Mouse (Mus musculus): ENCODE data around the gene Zfp84. TPM values are rescaled to one million over a fixed set of nuclear protein-coding genes. Genes with fewer than 3 reads are reported as not detected.

Zfp84 gene
- polyA plus RNA-seq, 1 experiment from 2014 or later = 12.8 TPM

DNA sequence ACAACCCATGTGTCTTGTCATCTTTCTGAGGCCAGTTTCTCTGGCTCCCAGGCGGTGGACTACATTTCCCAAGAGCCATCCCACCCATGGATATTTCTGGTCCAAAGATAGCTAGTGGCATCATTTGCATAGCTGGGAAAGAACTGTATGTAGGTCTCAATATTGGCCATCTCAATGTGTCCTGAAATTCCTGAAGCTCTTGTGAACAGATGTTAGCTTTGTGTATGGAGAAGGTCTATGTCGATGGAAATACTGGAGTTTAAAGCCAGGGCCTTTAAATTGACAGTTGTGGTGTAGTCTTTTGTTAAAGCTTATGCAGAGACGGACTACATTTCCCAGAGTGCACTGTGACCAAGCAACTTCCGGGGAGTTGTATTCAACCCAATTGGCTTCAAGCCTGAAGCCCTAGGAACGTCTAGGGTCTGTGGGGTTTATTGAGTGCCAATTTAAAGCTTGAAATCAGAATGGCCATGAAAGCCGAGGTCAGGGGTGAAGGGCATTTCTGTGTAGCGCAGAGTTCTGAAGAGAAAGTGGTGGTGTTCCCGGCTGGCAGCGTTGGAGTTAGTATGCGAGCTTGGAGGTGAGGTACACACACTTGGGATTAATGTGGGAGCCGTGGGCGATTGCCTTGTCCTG is 50.4 kb downstream of the Zfp84 start:
- H3K9me3 ChIP-seq = no peaks in the 10 kb centered on the region
- no peaks in the 10 kb centered on the region for H3K27me3 ChIP-seq
- H3K4me2 ChIP-seq = peak overlapping the region; percentile 82
- peaks cover 37% of the 10 kb centered on the region for H3K4me1 ChIP-seq
- peak overlapping the region; percentile 65 for H3K4me3 ChIP-seq
- H3K36me3 ChIP-seq = peaks cover 34% of the 10 kb centered on the region
- H3K27ac ChIP-seq = no peak overlapping the region
- no peak; the same call in 1 of the 2 replicates for ATAC-seq (ENCODE audit: insufficient number of reproducible peaks, insufficient read depth, low FRiP score, low TSS enrichment, low read depth)
- H3K9ac ChIP-seq = peak overlapping the region; percentile 78
- WGBS = 3% methylated on average over 12 of the region's 12 CpGs

GRCm38 (mm10) chr7:29828001-29828400 is 59.6 kb downstream of the Zfp84 start:
- no peaks in the 10 kb centered on the region for H3K4me1 ChIP-seq

More at GRCm38 (mm10) chr7:29828001-29828400, 59.6 kb downstream of the Zfp84 start:
- no peak for ATAC-seq (ENCODE audit: insufficient number of reproducible peaks, insufficient read depth, low FRiP score, low TSS enrichment, low read depth)
- Histone ChIP-seq H3K9me3 (no peaks in the 10 kb centered on the region), H3K4me3 (no peak overlapping the region), H3K27me3 (no peaks in the 10 kb centered on the region), H3K36me3 (peaks cover 87% of the 10 kb centered on the region), H3K4me2 (no peak overlapping the region), H3K9ac (no peak overlapping the region), H3K27ac (no peak overlapping the region)
- WGBS = 93% methylated on average over 12 of the region's 12 CpGs

MicroRNA genes within 50 kb of the gene (microRNA counts, 519-probe panel; counts per million panel counts)
- 2,327 counts per million, percentile 57 among the panel's probes with 10 or more counts for microRNA mmu-miR-1964

Small RNA genes lying within 50 kb of the gene (microRNA-seq; reads per million reads assigned to microRNA genes)
- gene Mir1964 = 2.6 reads per million, percentile 9 among the genes with 10 or more reads in this experiment

Other genes starting within 250 kb of the Zfp84 start
- gene Sipa1l3, start 249.9 kb upstream of the Zfp84 start, polyA plus RNA-seq (2015; fragmentation: Nextera tagmentation; extraction: Ambion mirVana) = 21.5 and 23.9 TPM in 2 replicates
- gene Catsperg2, start 41.5 kb upstream of the Zfp84 start, polyA plus RNA-seq (2015; fragmentation: Nextera tagmentation; extraction: Ambion mirVana) = not detected in 2 replicates
- 10.8 and 11.7 TPM in 2 replicates for gene Zfp30, start 15.4 kb downstream of the Zfp84 start, polyA plus RNA-seq (2015; fragmentation: Nextera tagmentation; extraction: Ambion mirVana)
- gene Zfp790, start 47.6 kb downstream of the Zfp84 start, polyA plus RNA-seq (2015; fragmentation: Nextera tagmentation; extraction: Ambion mirVana) = 17.3 and 18.1 TPM in 2 replicates
- gene Zfp940, start 85.1 kb downstream of the Zfp84 start, polyA plus RNA-seq (2015; fragmentation: Nextera tagmentation; extraction: Ambion mirVana) = 6.3 and 7.4 TPM in 2 replicates
- gene Zfp420, start 91.4 kb downstream of the Zfp84 start, polyA plus RNA-seq (2015; fragmentation: Nextera tagmentation; extraction: Ambion mirVana) = 9.3 and 11.7 TPM in 2 replicates
- gene Zfp27, start 138.0 kb downstream of the Zfp84 start, polyA plus RNA-seq (2015; fragmentation: Nextera tagmentation; extraction: Ambion mirVana) = 12.5 and 13.8 TPM in 2 replicates
- 6.0 and 8.2 TPM in 2 replicates for gene Zfp383, start 139.7 kb downstream of the Zfp84 start, polyA plus RNA-seq (2015; fragmentation: Nextera tagmentation; extraction: Ambion mirVana)
- 14.9 and 16.0 TPM in 2 replicates for gene Zfp74, start 185.5 kb downstream of the Zfp84 start, polyA plus RNA-seq (2015; fragmentation: Nextera tagmentation; extraction: Ambion mirVana)
- gene Zfp568, start 215.4 kb downstream of the Zfp84 start, polyA plus RNA-seq (2015; fragmentation: Nextera tagmentation; extraction: Ambion mirVana) = 13.3 and 17.5 TPM in 2 replicates